Mouse (Mus musculus): ENCODE measurements at regions not wholly inside any gene's neighbourhood (a gene's known extent, or its start where the extent isn't known, plus 50 kb on each side); places are given as distances from the start of the nearest gene placed in this dataset.

GRCm38 (mm10) chr9:61267541-61267940, 104.6 kb upstream of the Tle3 start:
- no peak for TF ChIP-seq CTCF (IDR thresholded peaks at IDR 0.05; ENCODE audit: low read depth, low read length)
- no peak for TF ChIP-seq POLR2A (IDR thresholded peaks at IDR 0.05; ENCODE audit: borderline replicate concordance, low read depth, low read length)

Data from bone marrow macrophage, adult 2 months (primary cell).